Mouse (Mus musculus): ENCODE data around the gene Dpp6. TPM values are rescaled to one million over a fixed set of nuclear protein-coding genes. Genes with fewer than 3 reads are reported as not detected.

Dpp6 gene
- polyA plus RNA-seq, 1 experiment from 2014 or later, result 1.0 TPM

- H3K4me1 ChIP-seq (replicated peaks; ENCODE audit: control insufficient read depth, insufficient read depth), result no peaks in the 10 kb centered on the region
- DNase-seq (ENCODE audit: low spot score) (no peak), ATAC-seq (ENCODE audit: low FRiP score, low TSS enrichment) (no peak)
- no peaks in the 10 kb centered on the region for H3K27me3 ChIP-seq (ENCODE audit: control insufficient read depth, insufficient read depth, low read length)
- no peak overlapping the region for H3K9ac ChIP-seq (ENCODE audit: low read length)
- WGBS, result 77% methylated on average over 2 of the region's 2 CpGs
- H3K4me3 ChIP-seq (ENCODE audit: low read depth, low read length), result no peak overlapping the region
- no peak overlapping the region for H3K27ac ChIP-seq (replicated peaks)
- no peaks in the 10 kb centered on the region for H3K36me3 ChIP-seq (ENCODE audit: control insufficient read depth, insufficient read depth, low read length)
- H3K4me2 ChIP-seq (replicated peaks; ENCODE audit: low read depth), result no peak overlapping the region
- no peaks in the 10 kb centered on the region for H3K9me3 ChIP-seq (ENCODE audit: control insufficient read depth, low read length)
- TF ChIP-seq CTCF (IDR thresholded peaks at IDR 0.05; ENCODE audit: low read depth), result no peak
- no peak for TF ChIP-seq EP300 (optimal IDR thresholded peaks at IDR 0.05)
These were observed 305.9 kb downstream of the Dpp6 start for GRCm38 (mm10) chr5:27122944-27123343.

GRCm38 (mm10) chr5:27126034-27126433 is 309.0 kb downstream of the Dpp6 start:
- TF ChIP-seq CTCF (IDR thresholded peaks at IDR 0.05; ENCODE audit: low read depth), result no peak
- no peak for TF ChIP-seq EP300 (optimal IDR thresholded peaks at IDR 0.05)

GRCm38 (mm10) chr5:27133196-27133595 is 316.2 kb downstream of the Dpp6 start:
- 64% methylated on average over 3 of the region's 3 CpGs for whole genome bisulfite sequencing
- no peak for ATAC-seq (ENCODE audit: low FRiP score, low TSS enrichment)
- TF ChIP-seq CTCF (IDR thresholded peaks at IDR 0.05; ENCODE audit: low read depth), result no peak
- no peak for TF ChIP-seq EP300 (optimal IDR thresholded peaks at IDR 0.05)

More at GRCm38 (mm10) chr5:27126034-27126433, 309.0 kb downstream of the Dpp6 start:
- DNase-seq (ENCODE audit: low spot score) (no peak), ATAC-seq (ENCODE audit: low FRiP score, low TSS enrichment) (no peak)
- no peaks in the 10 kb centered on the region for H3K4me1 ChIP-seq (replicated peaks; ENCODE audit: control insufficient read depth, insufficient read depth)
- H3K9me3 ChIP-seq (ENCODE audit: control insufficient read depth, low read length), result no peaks in the 10 kb centered on the region
- no peak overlapping the region for H3K27ac ChIP-seq (replicated peaks)
- no peak overlapping the region for H3K9ac ChIP-seq (ENCODE audit: low read length)
- H3K36me3 ChIP-seq (ENCODE audit: control insufficient read depth, insufficient read depth, low read length), result no peaks in the 10 kb centered on the region
- WGBS, result 74% methylated on average over 4 of the region's 4 CpGs
- no peak overlapping the region for H3K4me2 ChIP-seq (replicated peaks; ENCODE audit: low read depth)
- no peaks in the 10 kb centered on the region for H3K27me3 ChIP-seq (ENCODE audit: control insufficient read depth, insufficient read depth, low read length)
- H3K4me3 ChIP-seq (ENCODE audit: low read depth, low read length), result no peak overlapping the region

GRCm38 (mm10) chr5:27134436-27135005 is 317.5 kb downstream of the Dpp6 start:
- Histone ChIP-seq H3K4me2 (replicated peaks; ENCODE audit: low read depth) (no peak overlapping the region), H3K27me3 (ENCODE audit: control insufficient read depth, insufficient read depth, low read length) (no peaks in the 10 kb centered on the region), H3K9ac (ENCODE audit: low read length) (no peak overlapping the region), H3K36me3 (ENCODE audit: control insufficient read depth, insufficient read depth, low read length) (no peaks in the 10 kb centered on the region), H3K27ac (replicated peaks) (no peak overlapping the region), H3K9me3 (ENCODE audit: control insufficient read depth, low read length) (no peaks in the 10 kb centered on the region), H3K4me3 (ENCODE audit: low read depth, low read length) (no peak overlapping the region), H3K4me1 (replicated peaks; ENCODE audit: control insufficient read depth, insufficient read depth) (no peaks in the 10 kb centered on the region)
- TF ChIP-seq EP300 (optimal IDR thresholded peaks at IDR 0.05), result no peak
- no peak for TF ChIP-seq CTCF (IDR thresholded peaks at IDR 0.05; ENCODE audit: low read depth)
- DNase-seq (ENCODE audit: low spot score), result no peak
- no peak for ATAC-seq (ENCODE audit: low FRiP score, low TSS enrichment)
- 71% methylated on average over 2 of the region's 2 CpGs for WGBS

More at GRCm38 (mm10) chr5:27133196-27133595, 316.2 kb downstream of the Dpp6 start:
- DNase-seq (ENCODE audit: low spot score), result no peak
- no peak overlapping the region for H3K27ac ChIP-seq (replicated peaks)
- no peak overlapping the region for H3K4me2 ChIP-seq (replicated peaks; ENCODE audit: low read depth)
- no peak overlapping the region for H3K4me3 ChIP-seq (ENCODE audit: low read depth, low read length)
- H3K36me3 ChIP-seq (ENCODE audit: control insufficient read depth, insufficient read depth, low read length), result no peaks in the 10 kb centered on the region
- no peaks in the 10 kb centered on the region for H3K4me1 ChIP-seq (replicated peaks; ENCODE audit: control insufficient read depth, insufficient read depth)
- no peak overlapping the region for H3K9ac ChIP-seq (ENCODE audit: low read length)
- no peaks in the 10 kb centered on the region for H3K9me3 ChIP-seq (ENCODE audit: control insufficient read depth, low read length)
- H3K27me3 ChIP-seq (ENCODE audit: control insufficient read depth, insufficient read depth, low read length), result no peaks in the 10 kb centered on the region

GRCm38 (mm10) chr5:27147397-27147945 is 330.5 kb downstream of the Dpp6 start:
- no peak for ATAC-seq (ENCODE audit: low FRiP score, low TSS enrichment)
- H3K9ac ChIP-seq (ENCODE audit: low read length), result no peak overlapping the region
- no peaks in the 10 kb centered on the region for H3K27me3 ChIP-seq (ENCODE audit: control insufficient read depth, insufficient read depth, low read length)
- no peak overlapping the region for H3K4me3 ChIP-seq (ENCODE audit: low read depth, low read length)
- H3K9me3 ChIP-seq (ENCODE audit: control insufficient read depth, low read length), result no peaks in the 10 kb centered on the region
- H3K27ac ChIP-seq (replicated peaks), result no peak overlapping the region
- TF ChIP-seq CTCF (IDR thresholded peaks at IDR 0.05; ENCODE audit: low read depth) (no peak), EP300 (optimal IDR thresholded peaks at IDR 0.05) (no peak)
- H3K36me3 ChIP-seq (ENCODE audit: control insufficient read depth, insufficient read depth, low read length), result no peaks in the 10 kb centered on the region
- DNase-seq (ENCODE audit: low spot score), result no peak
- H3K4me2 ChIP-seq (replicated peaks; ENCODE audit: low read depth), result no peak overlapping the region
- no peaks in the 10 kb centered on the region for H3K4me1 ChIP-seq (replicated peaks; ENCODE audit: control insufficient read depth, insufficient read depth)
- 70% methylated on average over 6 of the region's 6 CpGs for WGBS

- no peak for DNase-seq (ENCODE audit: low spot score)
- H3K36me3 ChIP-seq (ENCODE audit: control insufficient read depth, insufficient read depth, low read length), result no peaks in the 10 kb centered on the region
- H3K4me1 ChIP-seq (replicated peaks; ENCODE audit: control insufficient read depth, insufficient read depth), result no peaks in the 10 kb centered on the region
- no peak overlapping the region for H3K9ac ChIP-seq (ENCODE audit: low read length)
- H3K27me3 ChIP-seq (ENCODE audit: control insufficient read depth, insufficient read depth, low read length), result no peaks in the 10 kb centered on the region
- WGBS, result 45% methylated on average over 1 of the region's 1 CpGs
- no peak for ATAC-seq (ENCODE audit: low FRiP score, low TSS enrichment)
- no peak for TF ChIP-seq CTCF (IDR thresholded peaks at IDR 0.05; ENCODE audit: low read depth)
- TF ChIP-seq EP300 (optimal IDR thresholded peaks at IDR 0.05), result no peak
- H3K27ac ChIP-seq (replicated peaks), result no peak overlapping the region
- H3K4me2 ChIP-seq (replicated peaks; ENCODE audit: low read depth), result no peak overlapping the region
- H3K4me3 ChIP-seq (ENCODE audit: low read depth, low read length), result no peak overlapping the region
- no peaks in the 10 kb centered on the region for H3K9me3 ChIP-seq (ENCODE audit: control insufficient read depth, low read length)
These were observed 334.0 kb downstream of the Dpp6 start for GRCm38 (mm10) chr5:27151017-27151416.
